Mouse (Mus musculus): ENCODE measurements around the gene Spryd7.

Gene Spryd7

DNA sequence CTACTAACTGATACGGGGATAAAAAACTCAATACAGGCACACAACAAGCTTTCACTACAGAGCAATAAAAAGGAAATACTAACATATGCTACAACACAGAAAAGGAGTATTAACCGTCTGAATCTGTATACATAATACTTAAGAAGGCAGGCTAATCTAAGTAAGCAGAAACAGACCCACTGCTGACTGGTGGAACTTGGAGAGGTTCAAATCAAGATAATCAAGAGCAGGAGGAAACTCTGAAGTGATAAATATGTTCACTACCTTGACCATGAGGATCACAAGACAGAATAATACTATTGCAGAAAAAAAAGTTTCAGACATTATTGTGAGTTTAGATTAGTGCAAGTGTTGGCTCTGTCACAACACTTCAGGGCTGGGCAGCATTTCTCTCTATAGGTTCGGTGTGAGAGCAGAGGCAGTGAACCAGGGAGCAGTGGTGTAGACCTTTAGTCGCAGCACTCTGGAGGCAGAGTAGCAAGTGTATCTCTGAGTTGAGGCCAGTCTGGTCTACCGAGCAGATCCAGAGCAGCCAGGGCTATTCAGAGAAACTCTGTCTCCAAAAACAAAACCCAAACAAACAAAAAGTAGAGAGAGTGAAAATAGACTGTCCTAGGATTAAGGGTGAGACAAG, 19.9 kb downstream of the Spryd7 start:
- no peak for DNase-seq (ENCODE audit: low read depth)

DNA sequence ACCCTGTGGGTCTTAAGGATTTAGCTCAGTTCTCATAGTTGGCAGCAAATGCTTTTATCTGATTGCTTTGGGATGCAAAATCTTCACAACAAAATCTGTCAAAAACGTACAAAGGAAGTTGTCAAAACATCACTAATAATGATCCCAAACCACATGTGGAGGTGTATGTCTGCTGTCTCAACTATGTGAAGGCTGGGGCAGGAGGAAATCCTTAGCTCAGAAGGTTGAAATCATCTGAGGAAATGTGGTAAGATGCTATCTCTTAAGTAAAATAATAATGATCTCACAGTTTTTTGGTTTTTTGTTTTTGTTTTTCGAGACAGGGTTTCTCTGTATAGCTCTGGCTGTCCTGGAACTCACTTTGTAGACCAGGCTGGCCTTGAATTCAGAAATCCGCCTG, 20.9 kb downstream of the Spryd7 start:
- peak; percentile 62 for DNase-seq (ENCODE audit: low read depth)

DNA sequence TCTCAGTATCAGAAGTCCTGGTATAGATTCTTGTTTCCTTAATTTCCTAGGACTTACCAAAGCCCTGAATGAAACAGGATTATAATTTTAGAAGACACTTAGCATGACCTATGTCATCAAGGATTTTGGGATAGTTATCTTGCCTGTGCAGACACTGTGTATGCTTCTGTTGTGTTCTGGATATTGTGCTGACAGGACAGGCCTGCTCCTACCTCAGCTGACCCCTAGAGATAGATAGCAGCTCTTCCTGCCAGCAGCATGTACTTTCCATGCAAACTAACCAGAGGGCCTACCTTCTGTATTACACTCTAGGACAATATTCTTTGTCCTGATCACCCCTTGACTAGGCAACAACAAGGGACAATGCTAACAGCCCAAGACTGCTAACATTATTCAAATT, 25.7 kb downstream of the Spryd7 start:
- DNase-seq (ENCODE audit: low read depth) = no peak

DNA sequence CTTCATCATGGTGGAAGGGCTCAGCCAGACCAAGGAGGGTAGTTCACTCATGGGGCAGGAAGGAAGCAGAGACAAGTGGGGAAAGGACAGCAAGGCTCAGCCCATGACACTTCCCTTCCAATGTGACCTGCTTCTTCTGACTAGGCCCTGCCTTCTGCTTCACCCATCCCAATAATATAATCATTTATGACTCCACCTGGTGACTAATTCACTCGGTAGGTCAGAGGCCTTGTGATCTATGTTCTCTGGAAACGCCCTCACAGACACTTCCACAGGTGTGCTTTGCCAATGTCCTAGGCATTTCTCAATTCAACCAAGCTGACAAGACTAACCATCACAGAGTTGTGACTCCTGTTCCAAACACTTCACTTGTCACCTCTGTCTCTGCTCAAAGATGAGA, 26.3 kb downstream of the Spryd7 start:
- DNase-seq (ENCODE audit: low read depth) = no peak

DNA sequence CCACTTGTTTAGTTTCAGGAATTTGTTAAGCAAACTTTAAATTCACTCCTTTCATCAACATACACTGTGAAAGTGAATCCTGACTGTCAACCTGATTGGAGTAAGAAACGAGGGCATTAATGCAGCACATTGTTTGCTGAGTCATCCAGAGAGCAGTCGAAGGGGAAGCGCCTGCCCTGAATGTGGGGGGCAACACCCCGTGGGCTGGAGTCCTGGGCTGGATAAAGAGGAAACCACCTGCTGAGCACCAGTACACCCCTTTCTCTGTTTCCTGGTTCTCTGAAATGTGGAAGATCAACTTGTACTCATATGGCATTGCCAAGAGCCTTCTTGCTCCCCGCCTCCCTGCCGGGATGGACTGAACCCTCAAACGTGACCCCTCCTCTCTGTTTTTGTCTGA, 27.2 kb downstream of the Spryd7 start:
- DNase-seq (ENCODE audit: low read depth) = no peak

DNA sequence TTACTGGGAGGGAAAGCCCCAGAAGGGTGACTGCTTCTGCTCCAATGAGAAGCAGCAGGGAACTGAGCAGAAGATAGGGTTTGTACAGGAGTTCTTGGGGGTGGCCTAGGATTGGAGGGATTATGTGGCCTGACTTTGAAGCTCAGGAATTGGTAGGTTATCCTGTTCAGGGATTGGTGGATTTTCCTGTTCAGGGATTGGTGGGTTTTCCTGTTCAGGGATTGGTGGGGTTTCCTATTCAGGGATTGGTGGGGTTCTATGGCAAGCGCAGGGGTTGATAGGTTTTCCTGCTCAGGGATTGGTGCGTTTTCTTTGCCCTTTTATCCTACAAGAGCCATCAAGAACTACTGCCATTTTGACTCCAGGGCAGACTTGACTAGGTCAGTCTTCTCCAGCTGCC, 30.7 kb downstream of the Spryd7 start:
- no peak for DNase-seq (ENCODE audit: low read depth)

DNA sequence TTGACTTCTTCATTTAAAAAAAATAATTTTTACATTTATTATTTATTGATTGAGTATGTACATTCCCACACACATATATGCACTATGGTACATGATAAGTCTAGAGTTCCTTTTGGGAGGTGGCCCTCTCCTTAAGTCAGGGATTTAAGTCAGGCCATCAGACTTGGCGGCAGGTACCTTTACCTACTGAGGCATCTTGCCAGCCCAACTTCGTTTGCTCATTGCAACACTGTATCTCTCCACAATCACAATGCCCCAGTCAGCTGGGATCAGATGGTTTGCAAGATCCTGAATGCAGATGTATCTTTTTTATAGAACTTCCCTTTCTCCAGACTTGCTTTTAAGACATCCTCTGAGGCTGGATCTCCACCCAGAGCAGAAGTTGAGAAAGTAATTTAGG, 32.9 kb downstream of the Spryd7 start:
- no peak for DNase-seq (ENCODE audit: low read depth)

DNA sequence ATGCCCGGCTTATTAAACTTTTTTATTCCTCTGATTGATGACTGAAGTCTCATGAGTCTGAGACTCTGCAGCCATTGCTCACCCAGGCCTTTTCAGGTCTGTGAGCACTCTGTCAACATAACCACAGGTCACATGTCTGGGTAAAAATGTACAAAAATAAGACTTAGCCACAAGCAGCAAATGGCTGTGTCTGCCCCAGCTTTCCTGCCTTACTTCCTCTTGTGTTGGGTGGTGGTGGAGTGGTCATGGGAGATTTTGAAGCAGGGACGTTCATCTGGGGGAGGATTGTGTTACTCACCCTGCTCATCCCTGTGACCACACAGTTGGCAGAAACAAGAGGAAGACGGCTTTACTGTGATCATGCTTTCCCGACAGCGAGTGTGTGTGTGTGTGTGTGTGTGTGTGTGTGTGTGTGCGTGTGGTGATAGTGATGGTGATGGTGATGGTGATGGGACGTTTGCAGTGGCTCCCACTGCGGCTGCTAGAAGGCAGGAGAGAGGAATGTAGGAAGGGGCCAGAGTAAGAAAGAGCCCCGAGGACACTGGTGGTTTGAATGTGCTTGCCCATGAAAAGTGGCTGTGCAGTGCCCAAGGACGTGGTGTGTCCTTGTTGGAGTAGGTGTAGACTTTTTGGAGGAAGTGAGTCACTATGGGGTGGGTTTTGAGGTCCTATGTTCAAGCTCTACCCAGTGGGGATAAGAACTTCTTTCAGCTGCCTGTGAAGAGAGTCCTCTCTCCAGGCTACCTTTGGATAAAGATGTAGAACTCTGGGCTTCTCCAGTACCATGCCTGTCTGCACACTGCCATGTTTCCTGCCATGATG, 37.8 kb downstream of the Spryd7 start:
- peak; percentile 49 for DNase-seq (ENCODE audit: low read depth)

DNA sequence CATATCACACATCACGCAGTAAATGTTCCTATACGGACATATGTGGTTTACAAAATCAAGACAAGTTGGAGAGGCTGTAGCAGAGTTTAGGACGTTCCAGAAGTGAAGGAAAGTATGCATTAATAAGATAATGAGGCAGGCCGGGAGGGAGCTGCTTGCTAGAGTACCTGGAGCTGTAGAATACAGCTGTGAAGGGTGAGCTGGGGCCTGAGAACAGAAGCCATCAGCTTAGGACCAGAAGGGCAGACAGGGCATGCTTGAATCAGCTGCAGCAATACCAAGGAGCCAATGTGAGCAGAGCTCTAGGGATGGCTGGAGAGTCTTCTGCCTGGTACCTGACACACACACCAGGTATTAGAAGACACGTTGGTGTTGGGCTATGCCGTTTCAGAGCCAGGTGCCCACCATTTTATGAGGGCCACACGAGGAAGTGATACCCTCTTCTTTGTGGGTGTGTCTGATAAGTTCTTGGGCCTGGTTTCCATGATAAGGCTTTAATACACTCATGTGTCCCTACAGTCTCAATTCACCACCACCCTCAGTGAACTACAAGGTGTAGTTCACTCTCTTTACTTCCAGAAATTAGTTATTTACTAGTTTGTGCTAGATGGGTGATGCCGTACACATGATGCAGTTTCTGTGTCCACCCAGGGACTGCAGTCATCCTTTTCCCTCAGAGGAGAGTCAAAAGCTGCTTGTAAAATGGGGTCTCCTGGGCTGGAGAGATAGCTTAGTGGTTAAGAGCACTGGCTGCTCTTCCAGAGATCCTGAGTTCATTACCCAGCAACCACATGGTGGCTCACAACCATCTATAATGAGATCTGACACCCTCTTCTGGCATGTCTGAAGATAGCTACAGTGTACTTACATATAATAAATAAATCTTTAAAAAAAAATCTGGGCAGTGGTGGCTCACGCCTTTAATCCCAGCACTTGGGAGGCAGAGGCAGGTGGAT, 39.9 kb downstream of the Spryd7 start:
- DNase-seq (ENCODE audit: low read depth) = no peak

DNA sequence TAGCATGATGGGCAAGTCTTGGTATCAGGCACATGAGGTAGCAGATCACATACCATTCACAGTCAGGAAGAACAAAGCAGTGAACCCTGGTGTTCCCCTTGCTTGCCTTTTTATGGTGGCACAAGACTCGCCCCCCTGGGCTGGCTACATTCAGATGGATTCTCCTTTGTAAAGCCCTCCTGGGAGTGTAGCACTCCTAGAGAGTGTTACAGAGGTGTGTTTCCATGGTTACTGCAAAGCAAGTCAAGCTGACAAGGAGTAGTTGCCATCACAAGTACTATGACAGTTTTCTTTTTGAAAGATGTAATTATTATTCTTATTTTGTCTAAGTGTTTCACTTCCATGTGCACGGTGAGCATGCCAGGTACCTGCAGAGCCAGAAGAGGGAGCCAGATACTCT, 45.2 kb downstream of the Spryd7 start:
- no peak for DNase-seq (ENCODE audit: low read depth)

DNA sequence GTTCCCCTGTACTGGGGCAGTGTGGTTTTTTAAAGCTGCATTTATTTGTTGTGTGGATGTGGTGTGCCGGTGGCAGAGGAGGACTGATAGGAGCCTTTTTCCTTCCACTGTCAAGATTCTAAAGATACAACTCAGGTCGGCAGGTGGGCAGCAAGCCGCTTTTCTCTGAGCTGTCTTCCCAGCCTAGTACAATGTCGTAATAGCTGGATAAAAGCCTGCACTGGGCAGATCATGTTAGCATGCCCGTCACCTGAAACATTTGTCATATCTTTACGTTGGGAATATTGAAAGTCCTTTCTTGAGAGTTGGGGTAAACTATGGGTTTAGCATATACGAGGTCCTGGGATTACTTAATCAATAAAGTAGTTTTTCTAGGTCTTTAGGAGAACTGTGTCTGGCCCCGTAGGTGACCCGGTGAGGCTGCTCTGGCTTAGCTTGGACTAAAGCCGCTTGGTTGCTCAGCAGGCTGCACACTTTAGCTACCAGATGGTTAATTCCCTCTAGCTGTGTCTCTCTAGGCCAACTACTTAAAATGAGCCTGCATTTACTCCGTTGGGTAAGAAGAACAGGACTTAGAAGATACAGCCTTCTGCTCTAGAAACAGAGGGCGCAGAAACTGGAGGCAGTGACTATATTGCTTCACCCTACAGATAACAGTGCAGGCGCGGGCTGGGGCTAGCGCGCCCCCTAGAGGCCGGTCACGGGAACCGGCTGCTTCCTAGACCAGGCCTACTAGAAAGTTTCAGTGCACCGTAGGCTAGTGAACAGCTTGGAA, 58.8 kb downstream of the Spryd7 start:
- DNase-seq (ENCODE audit: low read depth) = peak; percentile 79

DNA sequence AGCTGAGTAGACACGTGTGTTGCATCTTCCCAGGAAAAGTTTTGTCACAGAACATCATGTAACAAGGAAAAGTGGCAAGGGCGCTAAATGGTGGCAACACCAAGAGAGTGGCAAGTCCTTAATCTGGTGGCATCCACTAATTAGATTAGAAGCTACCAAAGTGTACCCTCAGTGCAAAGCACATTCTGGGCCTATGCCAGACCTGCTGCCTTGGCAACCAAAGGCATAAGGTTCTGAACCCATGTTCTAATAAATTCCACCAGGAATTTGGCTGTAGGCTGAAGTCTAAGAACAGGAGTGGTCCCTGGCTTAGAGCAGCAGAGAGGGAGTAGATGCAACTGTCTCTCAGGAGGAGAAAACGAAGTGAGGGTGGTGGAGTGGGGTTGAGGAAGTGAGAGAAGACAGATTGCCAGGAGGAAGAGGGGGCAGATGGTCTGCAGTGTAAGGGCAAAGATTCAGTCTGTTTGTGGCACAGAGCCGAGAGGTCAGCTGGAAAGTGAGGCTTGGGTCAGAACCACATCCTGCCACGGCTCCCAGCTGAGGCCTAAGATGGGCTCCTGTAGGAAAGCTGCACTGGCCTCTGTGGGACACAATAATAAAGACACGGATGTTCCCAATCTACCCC, 63.1 kb downstream of the Spryd7 start:
- no peak for DNase-seq (ENCODE audit: low read depth)

All from induced T-regulatory cell, adult 2 months (primary cell).